Mouse (Mus musculus): ENCODE measurements around the gene Anks1. TPM values are rescaled to one million over a fixed set of nuclear protein-coding genes. Genes with fewer than 3 reads are reported as not detected.

Anks1 gene
- polyA plus RNA-seq, 1 experiment from 2014 or later: 3.4 TPM

DNA sequence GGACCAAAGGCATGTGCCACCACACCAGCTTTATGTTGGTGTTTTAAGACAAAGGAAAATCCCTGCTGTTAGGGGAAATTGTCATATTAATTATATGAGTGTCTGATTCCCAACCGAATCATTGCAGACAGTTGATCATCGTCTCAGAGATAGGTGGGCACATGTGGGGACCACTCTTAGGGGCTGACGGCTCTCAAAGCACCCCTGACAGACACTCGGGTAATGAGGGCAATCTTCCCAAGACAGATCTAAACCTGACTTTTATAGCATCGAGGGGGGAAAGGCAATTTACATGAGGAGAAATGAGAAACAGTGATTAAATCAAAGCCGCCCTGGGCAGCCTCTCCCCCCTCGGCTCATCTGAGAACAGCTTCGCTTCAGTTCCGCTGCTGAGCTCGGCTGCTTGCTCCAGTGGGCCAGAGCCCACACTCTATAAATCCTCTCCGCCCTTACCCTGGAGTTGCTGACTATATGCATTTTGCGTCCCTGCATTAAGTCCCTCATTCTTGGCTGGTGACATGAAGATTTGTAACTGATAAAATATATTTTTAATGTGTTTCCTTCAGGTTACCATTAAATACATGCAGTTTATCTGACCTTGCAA lies 192.3 kb downstream of the Anks1 start:
- H3K9ac ChIP-seq: no peak overlapping the region
- no peak overlapping the region for H3K4me3 ChIP-seq (replicated peaks)
- no peak overlapping the region for H3K27ac ChIP-seq (replicated peaks)
- no peaks in the 10 kb centered on the region for H3K9me3 ChIP-seq (replicated peaks)
- ATAC-seq (ENCODE audit: insufficient read depth): no peak
- H3K4me2 ChIP-seq: no peak overlapping the region
- H3K4me1 ChIP-seq (replicated peaks): no peaks in the 10 kb centered on the region
- WGBS (ENCODE audit: insufficient replicate concordance): 44% methylated on average over 12 of the region's 12 CpGs
- H3K36me3 ChIP-seq (replicated peaks): no peaks in the 10 kb centered on the region
- peaks cover 5% of the 10 kb centered on the region; the same call in 1 of the 2 replicates for H3K27me3 ChIP-seq

GRCm38 (mm10) chr17:28101902-28102319 lies 192.8 kb downstream of the Anks1 start:
- H3K27me3 ChIP-seq: peaks cover 5% of the 10 kb centered on the region; the same call in 1 of the 2 replicates
- ATAC-seq (ENCODE audit: insufficient read depth): no peak
- no peak overlapping the region for H3K27ac ChIP-seq (replicated peaks)
- WGBS (ENCODE audit: insufficient replicate concordance): 42% methylated on average over 10 of the region's 10 CpGs
- no peaks in the 10 kb centered on the region for H3K4me1 ChIP-seq (replicated peaks)
- H3K4me2 ChIP-seq: no peak overlapping the region
- no peak overlapping the region for H3K4me3 ChIP-seq (replicated peaks)
- H3K36me3 ChIP-seq (replicated peaks): no peaks in the 10 kb centered on the region
- no peak overlapping the region for H3K9ac ChIP-seq
- no peaks in the 10 kb centered on the region for H3K9me3 ChIP-seq (replicated peaks)

DNA sequence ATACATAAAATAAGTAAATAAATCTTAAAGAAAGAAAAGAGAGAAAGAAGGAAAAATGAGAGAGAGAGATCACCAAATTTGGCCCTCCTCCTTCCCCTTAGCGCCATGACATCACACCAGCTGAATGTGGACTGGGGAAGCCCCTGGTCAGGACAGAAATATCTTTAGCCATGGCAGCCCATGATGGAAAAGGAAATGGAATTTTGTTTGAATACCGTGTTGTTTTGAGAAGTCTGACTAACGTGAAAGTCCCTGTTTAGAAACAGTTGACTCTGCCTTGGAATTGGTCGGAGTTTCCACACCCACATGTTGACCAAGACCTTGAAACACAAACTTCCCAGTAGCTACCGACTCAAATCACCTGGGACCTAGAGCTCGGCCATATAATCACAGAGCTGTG lies 195.3 kb downstream of the Anks1 start:
- H3K9ac ChIP-seq: no peak overlapping the region
- no peaks in the 10 kb centered on the region for H3K36me3 ChIP-seq (replicated peaks)
- H3K4me3 ChIP-seq (replicated peaks): no peak overlapping the region
- no peak for ATAC-seq (ENCODE audit: insufficient read depth)
- WGBS (ENCODE audit: insufficient replicate concordance): 60% methylated on average over 6 of the region's 6 CpGs
- 0 out of 2 replicates have a peak, but pooled peaks cover 3% of the 10 kb centered on the region for H3K4me1 ChIP-seq (replicated peaks)
- H3K4me2 ChIP-seq: no peak overlapping the region
- H3K27ac ChIP-seq (replicated peaks): no peak overlapping the region
- H3K27me3 ChIP-seq: no peaks in the 10 kb centered on the region; the same call in 1 of the 2 replicates
- no peaks in the 10 kb centered on the region for H3K9me3 ChIP-seq (replicated peaks)

DNA sequence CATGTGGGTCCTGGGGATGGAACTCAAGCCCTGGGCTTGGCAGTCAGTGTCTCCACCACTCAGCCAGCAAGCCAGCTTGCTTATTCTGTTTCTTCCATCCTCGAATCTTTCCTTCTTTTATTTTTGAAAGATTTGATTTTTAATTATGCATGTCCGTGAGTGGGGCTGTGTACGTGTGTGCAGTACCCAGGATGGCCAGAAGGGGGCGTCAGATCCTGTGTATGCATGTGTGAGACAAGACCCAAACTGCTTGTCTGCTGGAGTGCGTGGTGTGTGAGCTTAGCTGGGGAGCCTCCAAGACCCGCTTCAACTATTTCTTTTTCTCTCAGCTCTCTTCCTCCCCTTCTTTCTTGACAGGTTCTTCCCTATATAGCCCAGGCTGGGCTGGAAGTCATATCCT lies 197.2 kb downstream of the Anks1 start:
- H3K4me2 ChIP-seq: no peak overlapping the region

DNA sequence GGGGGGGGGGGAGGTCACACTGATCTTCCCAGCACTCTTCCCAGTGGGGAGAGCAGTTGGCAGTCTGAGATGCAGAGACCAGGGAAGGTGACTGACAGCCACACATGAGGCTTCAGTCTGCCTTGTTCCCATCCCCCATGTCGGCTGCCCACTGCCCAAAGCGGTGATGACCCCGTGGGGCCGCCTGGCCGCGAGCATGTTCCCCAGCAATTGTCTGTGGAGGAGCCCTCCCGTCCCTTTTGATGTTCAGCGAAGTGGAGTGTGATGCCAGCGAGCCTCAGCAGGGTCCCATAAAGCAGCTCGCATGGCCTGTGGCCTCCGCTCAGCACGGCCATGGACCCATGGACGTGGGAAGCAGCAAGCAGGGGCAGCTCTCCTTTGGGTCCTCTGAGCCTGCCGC lies 198.2 kb downstream of the Anks1 start:
- Histone ChIP-seq H3K9me3 (replicated peaks) (no peaks in the 10 kb centered on the region), H3K4me2 (no peak overlapping the region), H3K9ac (no peak overlapping the region), H3K4me3 (replicated peaks) (no peak overlapping the region), H3K27me3 (no peaks in the 10 kb centered on the region; the same call in 1 of the 2 replicates), H3K27ac (replicated peaks) (no peak overlapping the region), H3K36me3 (replicated peaks) (no peaks in the 10 kb centered on the region), H3K4me1 (replicated peaks) (0 out of 2 replicates have a peak, but pooled peaks cover 3% of the 10 kb centered on the region)
- no peak for ATAC-seq (ENCODE audit: insufficient read depth)
- WGBS (ENCODE audit: insufficient replicate concordance): 29% methylated on average over 14 of the region's 14 CpGs

More for the DNA sequence above, 197.2 kb downstream of the Anks1 start:
- H3K4me3 ChIP-seq (replicated peaks): no peak overlapping the region
- 0 out of 2 replicates have a peak, but pooled peaks cover 3% of the 10 kb centered on the region for H3K4me1 ChIP-seq (replicated peaks)
- ATAC-seq (ENCODE audit: insufficient read depth): no peak
- no peaks in the 10 kb centered on the region for H3K36me3 ChIP-seq (replicated peaks)
- H3K9ac ChIP-seq: no peak overlapping the region
- no peak overlapping the region for H3K27ac ChIP-seq (replicated peaks)
- no peaks in the 10 kb centered on the region for H3K9me3 ChIP-seq (replicated peaks)
- 62% methylated on average over 6 of the region's 6 CpGs for WGBS (ENCODE audit: insufficient replicate concordance)
- no peaks in the 10 kb centered on the region; the same call in 1 of the 2 replicates for H3K27me3 ChIP-seq

- no peaks in the 10 kb centered on the region for H3K9me3 ChIP-seq (replicated peaks)
- no peak for ATAC-seq (ENCODE audit: insufficient read depth)
- H3K36me3 ChIP-seq (replicated peaks): no peaks in the 10 kb centered on the region
- no peak overlapping the region for H3K4me2 ChIP-seq
- 75% methylated on average over 8 of the region's 8 CpGs for WGBS (ENCODE audit: insufficient replicate concordance)
- H3K4me3 ChIP-seq (replicated peaks): no peak overlapping the region
- 0 out of 2 replicates have a peak, but pooled peaks cover 2% of the 10 kb centered on the region for H3K4me1 ChIP-seq (replicated peaks)
- no peaks in the 10 kb centered on the region; the same call in 1 of the 2 replicates for H3K27me3 ChIP-seq
- H3K27ac ChIP-seq (replicated peaks): no peak overlapping the region
- H3K9ac ChIP-seq: no peak overlapping the region
These were observed 203.2 kb downstream of the Anks1 start for GRCm38 (mm10) chr17:28112266-28112665.

Other genes with a start within 250 kb of the Anks1 start
- gene Spdef, start 180.4 kb upstream of the Anks1 start, polyA plus RNA-seq (2015; fragmentation: Nextera tagmentation; extraction: Ambion mirVana): 0.18 TPM in 1 of 2 replicates, not detected in the other
- 13.3 and 18.2 TPM in 2 replicates for gene D17Wsu92e, start 88.7 kb upstream of the Anks1 start, polyA plus RNA-seq (2015; fragmentation: Nextera tagmentation; extraction: Ambion mirVana)
- gene Snrpc, start 71.2 kb upstream of the Anks1 start, polyA plus RNA-seq (2015; fragmentation: Nextera tagmentation; extraction: Ambion mirVana): 115 and 125 TPM in 2 replicates
- 2.2 and 2.5 TPM in 2 replicates for gene Uhrf1bp1, start 52.9 kb upstream of the Anks1 start, polyA plus RNA-seq (2015; fragmentation: Nextera tagmentation; extraction: Ambion mirVana)
- gene Taf11, start 538 bp downstream of the Anks1 start, polyA plus RNA-seq (2015; fragmentation: Nextera tagmentation; extraction: Ambion mirVana): 21.6 and 22.2 TPM in 2 replicates
- 0.17 and 0.18 TPM in 2 replicates for gene Tcp11, start 171.3 kb downstream of the Anks1 start, polyA plus RNA-seq (2015; fragmentation: Nextera tagmentation; extraction: Ambion mirVana)
- 0.18 and 0.25 TPM in 2 replicates for gene Scube3, start 232.8 kb downstream of the Anks1 start, polyA plus RNA-seq (2015; fragmentation: Nextera tagmentation; extraction: Ambion mirVana)

Data from liver, embryonic 15.5 days (tissue).